Mouse (Mus musculus): ENCODE measurements around the gene Vta1. TPM values are rescaled to one million over a fixed set of nuclear protein-coding genes. Genes with fewer than 3 reads are reported as not detected.
A peak's percentile ranks its signal among the peaks of the same experiment; 100 is the strongest.

The Vta1 gene
- 25.3 and 32.1 TPM in 2 replicates for total RNA-seq (2015; ENCODE audit: low replicate concordance)
- 20.6 and 29.3 TPM in 2 replicates for total RNA-seq (2017; ENCODE audit: low replicate concordance)

DNA sequence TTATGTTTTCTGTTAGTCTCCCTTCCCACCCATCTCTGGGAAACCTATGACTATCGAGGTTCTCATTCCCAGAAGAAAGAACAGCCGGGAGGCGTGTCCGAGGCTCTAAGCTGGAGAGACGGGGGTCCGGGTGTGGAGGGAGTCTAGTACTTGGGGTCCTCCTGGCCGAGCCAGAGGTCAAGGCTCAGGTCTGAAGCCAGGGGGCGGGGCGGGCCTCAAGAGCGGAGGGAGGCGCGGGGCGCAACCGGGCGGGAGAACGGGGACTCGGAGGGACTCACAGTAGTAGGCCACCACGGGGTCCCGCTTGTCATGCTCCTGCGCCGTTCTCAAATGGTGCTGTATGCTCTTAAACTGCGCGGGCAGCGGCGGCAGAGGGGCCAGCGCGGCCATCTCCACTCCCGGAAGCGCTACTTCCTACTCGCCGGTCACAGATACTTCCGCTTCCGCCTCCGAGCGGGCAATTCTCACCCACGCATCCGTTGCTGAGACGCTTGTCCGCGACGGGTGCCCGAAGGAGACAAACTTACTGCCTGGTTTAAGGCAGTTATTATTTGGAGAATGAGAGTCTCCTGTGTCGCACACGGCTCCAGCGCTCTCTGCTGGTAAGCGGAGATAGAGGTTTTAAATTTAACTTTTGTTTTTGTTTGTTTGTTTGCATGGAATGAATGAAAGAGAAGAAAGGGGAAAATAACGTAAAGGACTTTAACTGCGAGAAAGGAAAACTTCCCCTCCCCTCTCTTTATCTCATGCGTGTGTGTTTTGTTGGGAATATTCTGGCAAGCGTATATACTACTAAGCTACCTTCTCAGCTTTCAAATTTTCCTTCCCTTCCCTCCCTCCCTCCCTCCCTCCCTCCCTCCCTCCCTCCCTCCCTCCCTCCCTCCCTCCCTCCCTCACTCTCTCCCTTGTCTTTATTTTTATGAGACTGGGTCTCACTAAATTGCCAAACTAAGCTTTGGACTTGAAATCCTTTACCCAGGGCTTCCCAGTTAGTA lies at the start of gene Vta1, which contains the start of gene Nmbr:
Gene Vta1 (minus strand): TSS at position 489 of the 995 bp plus-strand sequence.
Gene Nmbr (plus strand): TSS at position 520 of the 995 bp plus-strand sequence.
- ATAC-seq (replicated peaks; ENCODE audit: low FRiP score, poor library complexity, severe bottlenecking), result peak; percentile 99

GRCm38 (mm10) chr10:14734285-14734684 lies 28.9 kb upstream of the Vta1 start:
- no peak for ATAC-seq (replicated peaks; ENCODE audit: low FRiP score, poor library complexity, severe bottlenecking)

DNA sequence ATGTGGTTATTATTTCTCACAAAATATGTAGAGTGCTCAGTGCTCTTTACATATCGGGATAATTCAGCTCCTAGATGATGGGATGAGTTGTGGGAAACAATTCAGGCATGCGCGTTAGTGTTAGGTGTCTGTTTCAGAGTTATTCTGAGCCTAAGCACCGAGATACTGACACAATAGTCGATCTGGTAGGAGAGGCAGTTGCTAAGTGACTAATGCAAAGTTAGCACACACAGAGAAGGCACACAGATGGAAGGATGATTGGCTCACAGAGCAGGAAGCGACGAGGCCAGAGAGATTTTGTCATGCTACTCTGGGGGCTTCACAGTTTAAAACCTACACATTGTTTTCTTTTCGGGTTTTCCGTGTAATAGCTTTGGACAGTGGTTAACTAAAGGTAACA lies 20.3 kb upstream of the Vta1 start:
- ATAC-seq (replicated peaks; ENCODE audit: low FRiP score, poor library complexity, severe bottlenecking), result no peak

DNA sequence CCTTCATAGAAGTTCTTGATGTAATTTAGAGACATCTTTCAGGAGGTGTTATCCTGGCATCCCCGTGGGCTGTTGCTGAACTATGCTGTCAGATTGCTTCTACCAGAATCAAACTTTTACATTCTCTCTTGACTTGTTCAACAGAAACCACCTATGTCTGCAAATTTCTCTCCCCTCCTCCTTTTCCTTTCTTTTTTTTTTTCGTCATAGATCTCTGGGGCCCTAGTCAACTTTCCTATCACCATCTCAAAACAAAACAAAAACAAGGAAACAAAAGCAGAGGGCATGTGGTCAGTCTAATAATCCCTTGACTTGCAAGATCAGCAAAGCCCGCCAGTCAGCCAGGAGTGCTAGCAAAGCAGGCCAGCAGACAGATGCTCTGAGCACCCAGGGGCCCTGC lies 12.8 kb upstream of the Vta1 start, which contains the start of gene Gje1:
Gene Gje1 (minus strand): TSS at position 101 of the 400 bp plus-strand sequence.
- no peak for ATAC-seq (replicated peaks; ENCODE audit: low FRiP score, poor library complexity, severe bottlenecking)

- no peak for ATAC-seq (replicated peaks; ENCODE audit: low FRiP score, poor library complexity, severe bottlenecking)
Observed at GRCm38 (mm10) chr10:14703830-14704420, 1.4 kb downstream of the Vta1 start.

GRCm38 (mm10) chr10:14703239-14703638 lies 2.1 kb downstream of the Vta1 start:
- no peak for ATAC-seq (replicated peaks; ENCODE audit: low FRiP score, poor library complexity, severe bottlenecking)

DNA sequence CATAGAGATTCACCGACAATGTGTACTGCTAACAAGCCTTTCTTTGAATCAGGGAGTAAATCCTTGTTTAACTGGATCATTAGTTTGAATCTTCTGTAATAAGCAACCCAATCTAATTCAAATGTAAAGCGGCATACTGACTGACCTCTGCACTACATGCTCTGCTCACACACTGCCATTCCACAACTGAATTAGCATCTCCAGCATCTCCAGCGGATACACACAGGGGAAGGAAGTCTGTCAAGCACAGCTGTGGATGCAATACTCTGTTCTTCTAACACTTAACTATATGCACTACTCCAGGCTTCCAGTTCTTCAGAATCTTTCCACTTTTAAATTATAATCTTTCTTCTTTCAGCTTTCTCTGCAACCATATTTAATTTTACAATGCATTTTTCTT lies 15.0 kb downstream of the Vta1 start:
- no peak for ATAC-seq (replicated peaks; ENCODE audit: low FRiP score, poor library complexity, severe bottlenecking)

DNA sequence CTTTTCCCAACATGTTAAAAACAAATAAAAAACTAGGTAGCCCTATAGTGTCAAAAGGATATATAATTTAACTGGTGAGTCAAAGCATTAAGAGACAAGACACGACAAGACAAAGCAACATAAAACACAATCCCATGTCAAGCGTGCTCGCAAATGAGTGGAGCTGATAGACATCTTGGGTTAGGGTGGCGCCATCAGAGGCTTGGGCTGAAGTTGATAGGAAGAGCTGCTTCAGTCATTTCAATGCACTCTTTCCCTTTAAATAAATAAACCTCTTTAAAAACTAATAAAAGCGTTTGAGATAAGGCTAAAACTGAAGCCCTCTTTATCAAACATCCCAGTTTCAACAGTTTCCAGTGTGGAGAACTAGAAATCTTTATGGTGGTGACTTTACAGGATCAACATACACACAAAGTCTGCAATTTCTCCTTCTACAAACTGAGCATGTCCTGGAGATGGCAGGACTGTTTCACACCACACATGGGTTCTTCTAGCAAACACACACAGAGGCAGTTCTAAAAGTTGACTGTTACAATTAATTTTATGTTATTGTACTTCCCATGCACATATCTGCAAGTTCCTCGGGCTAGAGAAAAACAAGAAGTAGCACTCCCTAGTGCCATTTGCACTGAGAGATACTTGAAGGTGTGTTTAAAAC lies 16.4 kb downstream of the Vta1 start:
- ATAC-seq (replicated peaks; ENCODE audit: low FRiP score, poor library complexity, severe bottlenecking), result no peak

- ATAC-seq (replicated peaks; ENCODE audit: low FRiP score, poor library complexity, severe bottlenecking), result no peak
Observed at GRCm38 (mm10) chr10:14685663-14686062, 19.7 kb downstream of the Vta1 start.

GRCm38 (mm10) chr10:14666147-14666546 lies 39.2 kb downstream of the Vta1 start:
- ATAC-seq (replicated peaks; ENCODE audit: low FRiP score, poor library complexity, severe bottlenecking), result no peak

DNA sequence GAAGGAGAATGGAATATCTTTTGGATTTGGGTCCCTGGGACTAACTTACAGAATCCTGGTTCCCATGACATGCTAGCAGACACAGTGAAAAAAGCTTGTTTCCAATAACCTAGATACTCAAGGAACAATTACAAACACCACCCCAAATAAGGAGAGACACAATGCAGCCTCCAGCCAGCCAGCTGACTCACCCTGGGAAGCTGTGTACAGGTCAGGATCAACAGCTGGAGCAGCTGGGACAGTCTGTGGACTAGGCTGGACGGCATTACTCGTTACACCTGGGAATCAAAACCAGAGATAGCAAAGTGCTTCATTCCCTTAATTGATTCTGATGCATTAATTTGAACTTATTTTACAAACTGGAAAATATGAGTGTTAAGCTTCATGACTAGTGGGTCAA lies 44.5 kb downstream of the Vta1 start:
- no peak for ATAC-seq (replicated peaks; ENCODE audit: low FRiP score, poor library complexity, severe bottlenecking)

- no peak for ATAC-seq (replicated peaks; ENCODE audit: low FRiP score, poor library complexity, severe bottlenecking)
Observed at GRCm38 (mm10) chr10:14639635-14640034, 65.7 kb downstream of the Vta1 start.

DNA sequence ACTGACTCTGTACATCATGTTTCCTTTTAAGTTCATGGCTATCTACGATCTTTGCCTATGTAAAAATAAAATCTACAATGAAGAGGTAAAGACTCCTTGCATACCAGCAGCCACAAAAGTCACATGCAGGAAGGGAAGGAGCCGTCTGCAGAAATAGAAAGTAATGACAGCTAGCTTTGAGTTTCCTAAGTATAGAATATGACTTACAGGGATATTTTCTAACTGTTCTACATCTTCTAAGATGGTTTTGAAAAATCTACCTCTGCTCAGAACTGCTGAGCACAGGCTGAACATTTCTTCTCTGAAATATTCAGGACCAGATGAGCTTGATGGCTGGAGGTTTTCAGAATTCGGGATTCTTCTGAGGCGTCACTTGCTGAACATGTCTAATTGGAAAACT lies 66.3 kb downstream of the Vta1 start:
- no peak for ATAC-seq (replicated peaks; ENCODE audit: low FRiP score, poor library complexity, severe bottlenecking)

DNA sequence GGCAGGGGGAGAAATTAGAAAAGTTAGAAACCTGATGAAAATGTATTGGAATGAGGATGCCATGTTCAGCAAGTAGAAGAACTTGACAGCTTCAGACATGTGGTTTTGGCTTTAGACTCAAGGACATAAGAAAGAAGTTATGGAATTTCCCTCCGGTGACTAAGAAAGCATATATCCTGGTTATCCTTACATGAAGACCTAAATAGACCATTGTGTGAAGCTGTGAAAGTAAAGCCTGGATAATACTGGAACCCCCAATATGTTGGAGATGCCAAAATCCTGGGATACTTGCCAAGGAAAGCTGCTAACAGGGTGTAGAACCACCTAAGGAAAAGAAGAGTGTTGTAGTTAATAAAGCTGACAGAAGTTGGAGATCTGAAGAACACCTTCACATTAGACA lies 79.7 kb downstream of the Vta1 start:
- ATAC-seq (replicated peaks; ENCODE audit: low FRiP score, poor library complexity, severe bottlenecking), result no peak

- no peak for ATAC-seq (replicated peaks; ENCODE audit: low FRiP score, poor library complexity, severe bottlenecking)
Observed at GRCm38 (mm10) chr10:14619156-14619555, 86.2 kb downstream of the Vta1 start.

DNA sequence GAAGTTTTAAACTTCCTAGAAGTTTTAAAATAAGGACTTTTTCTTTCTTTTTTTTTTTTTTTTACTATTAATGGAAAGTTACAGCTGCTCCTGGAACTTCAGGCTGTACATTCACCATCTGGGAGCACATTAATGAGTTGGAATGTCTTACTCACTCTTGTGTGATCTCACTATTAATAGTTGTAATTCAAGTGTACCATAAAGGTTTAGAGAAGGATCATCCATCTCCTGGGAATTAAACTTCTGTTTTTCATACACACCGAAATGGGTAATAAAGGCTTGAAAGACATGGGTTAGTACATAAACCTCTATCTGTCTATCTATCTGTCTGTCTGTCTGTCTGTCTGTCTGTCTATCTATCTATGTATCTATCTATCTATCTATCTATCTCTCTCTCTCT lies 87.1 kb downstream of the Vta1 start:
- ATAC-seq (replicated peaks; ENCODE audit: low FRiP score, poor library complexity, severe bottlenecking), result no peak

- ATAC-seq (replicated peaks; ENCODE audit: low FRiP score, poor library complexity, severe bottlenecking), result no peak
Observed at GRCm38 (mm10) chr10:14615441-14615840, 89.9 kb downstream of the Vta1 start.

- no peak for ATAC-seq (replicated peaks; ENCODE audit: low FRiP score, poor library complexity, severe bottlenecking)
Observed at GRCm38 (mm10) chr10:14607597-14607996, 97.8 kb downstream of the Vta1 start.

Measured in erythroblast, adult 5-6 weeks (primary cell).